Mouse (Mus musculus): ENCODE measurements around the gene Rcc2. TPM values are rescaled to one million over a fixed set of nuclear protein-coding genes. Genes with fewer than 3 reads are reported as not detected.
A peak's percentile ranks its signal among the peaks of the same experiment; 100 is the strongest.

The Rcc2 gene
- polyA plus RNA-seq, 1 experiment from 2014 or later: 29.0 TPM

- Histone ChIP-seq H3K27me3 (ENCODE audit: insufficient read depth, poor library complexity, severe bottlenecking) (peaks cover 18% of the 10 kb centered on the region; the same call in 1 of the 2 replicates), H3K4me1 (peaks cover 48% of the 10 kb centered on the region), H3K27ac (peak overlapping the region; percentile 78), H3K36me3 (no peaks in the 10 kb centered on the region), H3K4me3 (no peak overlapping the region), H3K9me3 (no peaks in the 10 kb centered on the region)
- 41% methylated on average over 7 of the region's 7 CpGs for WGBS
- no peak for DNase-seq (ENCODE audit: low spot score)
Measured at GRCm38 (mm10) chr4:140753366-140753765, 53.0 kb downstream of the Rcc2 start.

GRCm38 (mm10) chr4:140755811-140756210 is 55.5 kb downstream of the Rcc2 start:
- Histone ChIP-seq H3K4me3 (no peak overlapping the region), H3K9me3 (no peaks in the 10 kb centered on the region), H3K36me3 (no peaks in the 10 kb centered on the region), H3K27me3 (ENCODE audit: insufficient read depth, poor library complexity, severe bottlenecking) (peaks cover 16% of the 10 kb centered on the region; the same call in 1 of the 2 replicates), H3K4me1 (peaks cover 35% of the 10 kb centered on the region), H3K27ac (no peak overlapping the region)
- no peak for DNase-seq (ENCODE audit: low spot score)
- WGBS: 72% methylated on average over 3 of the region's 3 CpGs

- H3K27me3 ChIP-seq (ENCODE audit: insufficient read depth, poor library complexity, severe bottlenecking): peaks cover 8% of the 10 kb centered on the region; the same call in 1 of the 2 replicates
- 74% methylated on average over 7 of the region's 7 CpGs for WGBS
- H3K27ac ChIP-seq: no peak overlapping the region
- no peaks in the 10 kb centered on the region for H3K9me3 ChIP-seq
- H3K4me1 ChIP-seq: peaks cover 27% of the 10 kb centered on the region
- H3K36me3 ChIP-seq: no peaks in the 10 kb centered on the region
- H3K4me3 ChIP-seq: no peak overlapping the region
- DNase-seq (ENCODE audit: low spot score): no peak
Measured at GRCm38 (mm10) chr4:140761601-140762000, 61.3 kb downstream of the Rcc2 start.

- H3K9me3 ChIP-seq: no peaks in the 10 kb centered on the region
- peak; percentile 88 for DNase-seq (ENCODE audit: low spot score)
- H3K4me3 ChIP-seq: no peak overlapping the region
- peaks cover 12% of the 10 kb centered on the region for H3K4me1 ChIP-seq
- no peak overlapping the region for H3K27ac ChIP-seq
- H3K36me3 ChIP-seq: no peaks in the 10 kb centered on the region
- H3K27me3 ChIP-seq (ENCODE audit: insufficient read depth, poor library complexity, severe bottlenecking): peaks cover 15% of the 10 kb centered on the region; the same call in 1 of the 2 replicates
- WGBS: 14% methylated on average over 9 of the region's 9 CpGs
Measured at GRCm38 (mm10) chr4:140763158-140763557, 62.8 kb downstream of the Rcc2 start.

GRCm38 (mm10) chr4:140765936-140766335 is 65.6 kb downstream of the Rcc2 start:
- DNase-seq (ENCODE audit: low spot score): no peak
- H3K27ac ChIP-seq: no peak overlapping the region
- H3K4me3 ChIP-seq: no peak overlapping the region
- H3K9me3 ChIP-seq: no peaks in the 10 kb centered on the region
- H3K36me3 ChIP-seq: no peaks in the 10 kb centered on the region
- 68% methylated on average over 3 of the region's 3 CpGs for WGBS
- peaks cover 18% of the 10 kb centered on the region for H3K4me1 ChIP-seq
- H3K27me3 ChIP-seq (ENCODE audit: insufficient read depth, poor library complexity, severe bottlenecking): peaks cover 18% of the 10 kb centered on the region; the same call in 1 of the 2 replicates

- DNase-seq (ENCODE audit: low spot score): no peak
- Histone ChIP-seq H3K9me3 (no peaks in the 10 kb centered on the region), H3K36me3 (no peaks in the 10 kb centered on the region), H3K4me3 (no peak overlapping the region), H3K27me3 (ENCODE audit: insufficient read depth, poor library complexity, severe bottlenecking) (peaks cover 23% of the 10 kb centered on the region; the same call in 1 of the 2 replicates), H3K27ac (no peak overlapping the region), H3K4me1 (peaks cover 19% of the 10 kb centered on the region)
- 81% methylated on average over 5 of the region's 5 CpGs for WGBS
Measured at GRCm38 (mm10) chr4:140768973-140769372, 68.6 kb downstream of the Rcc2 start.

- Histone ChIP-seq H3K36me3 (no peaks in the 10 kb centered on the region), H3K9me3 (no peaks in the 10 kb centered on the region), H3K27me3 (ENCODE audit: insufficient read depth, poor library complexity, severe bottlenecking) (peaks cover 23% of the 10 kb centered on the region; the same call in 1 of the 2 replicates), H3K27ac (peak overlapping the region; percentile 70), H3K4me3 (peak overlapping the region; percentile 48), H3K4me1 (peaks cover 22% of the 10 kb centered on the region)
- 12% methylated on average over 13 of the region's 13 CpGs for whole genome bisulfite sequencing
- DNase-seq (ENCODE audit: low spot score): no peak
Measured at GRCm38 (mm10) chr4:140770433-140770832, 70.1 kb downstream of the Rcc2 start.

GRCm38 (mm10) chr4:140771091-140771490 is 70.8 kb downstream of the Rcc2 start:
- Histone ChIP-seq H3K9me3 (no peaks in the 10 kb centered on the region), H3K27ac (no peak overlapping the region), H3K4me3 (no peak overlapping the region), H3K36me3 (no peaks in the 10 kb centered on the region), H3K4me1 (peaks cover 22% of the 10 kb centered on the region), H3K27me3 (ENCODE audit: insufficient read depth, poor library complexity, severe bottlenecking) (peaks cover 23% of the 10 kb centered on the region; the same call in 1 of the 2 replicates)
- WGBS: 33% methylated on average over 4 of the region's 4 CpGs
- no peak for DNase-seq (ENCODE audit: low spot score)

Small RNAs within 50 kb of the gene (microRNA-seq; reads per million reads assigned to microRNA genes)
- gene Gm23045: not detected
- gene Gm25951: not detected

Other genes with a start within 250 kb of the Rcc2 start
- 13.3 and 14.9 TPM in 2 replicates for gene Arhgef10l, start 34.5 kb upstream of the Rcc2 start, polyA plus RNA-seq (2016; fragmentation: Nextera tagmentation; extraction: Ambion mirVana)
- gene Padi6, start 42.1 kb downstream of the Rcc2 start, polyA plus RNA-seq (2016; fragmentation: Nextera tagmentation; extraction: Ambion mirVana): not detected in 2 replicates
- 1.9 and 2.9 TPM in 2 replicates for gene Padi4, start 73.7 kb downstream of the Rcc2 start, polyA plus RNA-seq (2016; fragmentation: Nextera tagmentation; extraction: Ambion mirVana)
- gene Padi3, start 110.1 kb downstream of the Rcc2 start, polyA plus RNA-seq (2016; fragmentation: Nextera tagmentation; extraction: Ambion mirVana): 0.87 and 0.96 TPM in 2 replicates
- gene Padi1, start 145.2 kb downstream of the Rcc2 start, polyA plus RNA-seq (2016; fragmentation: Nextera tagmentation; extraction: Ambion mirVana): 0.16 TPM in 2 replicates
- 2.9 and 6.3 TPM in 2 replicates for gene Padi2, start 205.8 kb downstream of the Rcc2 start, polyA plus RNA-seq (2016; fragmentation: Nextera tagmentation; extraction: Ambion mirVana)